Mouse (Mus musculus) spleen, postnatal 10 days (tissue): ENCODE measurements around the gene Mroh2b.

Source experiments
- DNase-seq, 2 experiments: peaks; one replicate each; pipeline ENCODE4 v3.0.0; 2021 to 2022; ENCODE audit warnings: low spot score in 2 of 2

Mroh2b gene

DNA sequence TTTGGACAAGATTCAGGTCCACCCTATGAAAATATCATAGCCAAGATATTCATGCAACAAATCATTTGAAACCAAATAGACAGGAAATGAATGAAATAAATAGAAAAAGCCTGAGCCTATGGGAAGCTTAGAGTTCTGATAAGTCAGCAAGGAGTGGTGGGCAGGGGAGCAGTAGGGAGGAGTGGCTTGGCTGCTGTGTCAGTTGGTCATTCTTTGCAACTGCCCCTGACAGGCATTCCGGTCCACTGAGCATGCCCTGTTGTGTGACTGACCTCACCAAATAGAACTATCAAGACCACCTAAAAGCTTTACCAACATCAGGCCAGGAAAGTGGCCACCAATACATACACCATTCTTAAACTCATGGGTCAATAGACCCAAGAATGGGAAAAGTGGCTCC lies at the start of gene Mroh2b:
Gene Mroh2b, plus strand, starts transcription at position 301 of the 400 bp plus-strand sequence.
- no peak for DNase-seq

DNA sequence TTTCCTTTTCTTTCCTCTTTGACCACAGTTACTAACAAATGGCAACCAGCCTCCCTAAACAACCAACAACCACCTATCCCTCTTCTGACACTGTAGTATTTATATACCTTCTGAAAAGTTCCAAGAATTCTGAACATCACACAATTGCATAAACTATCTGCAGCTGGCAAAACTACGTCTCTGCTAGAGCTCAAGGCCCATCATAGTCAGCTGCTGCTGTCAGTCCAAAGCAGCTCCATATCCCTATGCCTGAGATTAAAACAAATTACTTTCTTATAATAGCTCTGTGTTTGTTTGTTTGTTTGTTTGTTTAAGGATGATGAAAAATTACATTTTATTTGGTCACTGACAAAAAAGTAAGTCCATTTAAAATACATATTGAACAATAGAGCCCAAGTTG lies 48.5 kb upstream of the Mroh2b start:
- DNase-seq: no peak

DNA sequence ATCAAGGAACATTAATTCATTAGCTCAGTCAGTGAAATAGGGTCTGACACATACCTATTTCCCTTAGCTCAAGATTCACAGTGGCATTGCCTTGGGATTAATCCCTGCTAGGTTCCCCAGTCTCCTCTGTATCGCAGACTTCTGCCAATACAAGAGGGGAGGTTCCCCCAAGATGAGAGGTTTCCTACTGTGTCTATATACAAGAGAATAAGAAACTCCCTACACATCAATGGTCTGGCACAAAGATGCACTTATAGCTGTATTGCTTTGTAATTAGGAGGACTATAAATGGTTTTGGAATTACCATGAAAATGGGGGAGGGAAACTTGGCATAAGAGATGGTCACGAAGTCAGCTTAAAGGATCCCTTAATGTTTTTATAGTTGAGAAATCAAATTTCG lies 3.6 kb upstream of the Mroh2b start:
- no peak for DNase-seq

DNA sequence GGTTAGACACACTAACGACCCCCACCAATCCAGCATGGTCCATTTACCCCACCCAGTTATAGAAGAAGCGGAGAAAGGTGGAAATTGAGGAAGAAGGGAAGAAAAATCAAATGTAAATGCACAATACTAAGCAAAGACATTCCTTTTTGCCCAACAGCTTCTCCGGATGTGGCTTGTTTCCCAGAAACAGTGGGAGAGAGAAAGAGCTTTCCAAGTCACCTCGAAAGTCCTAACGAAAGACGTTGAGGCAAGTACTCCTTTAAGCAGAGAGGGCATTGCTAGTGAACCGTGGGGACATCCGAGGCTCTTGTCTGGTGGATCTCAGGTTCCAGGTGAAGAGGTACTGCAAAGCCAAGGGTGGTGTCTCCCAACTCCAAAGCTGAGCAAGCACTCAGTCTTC lies 36.2 kb downstream of the Mroh2b start:
- no peak for DNase-seq

DNA sequence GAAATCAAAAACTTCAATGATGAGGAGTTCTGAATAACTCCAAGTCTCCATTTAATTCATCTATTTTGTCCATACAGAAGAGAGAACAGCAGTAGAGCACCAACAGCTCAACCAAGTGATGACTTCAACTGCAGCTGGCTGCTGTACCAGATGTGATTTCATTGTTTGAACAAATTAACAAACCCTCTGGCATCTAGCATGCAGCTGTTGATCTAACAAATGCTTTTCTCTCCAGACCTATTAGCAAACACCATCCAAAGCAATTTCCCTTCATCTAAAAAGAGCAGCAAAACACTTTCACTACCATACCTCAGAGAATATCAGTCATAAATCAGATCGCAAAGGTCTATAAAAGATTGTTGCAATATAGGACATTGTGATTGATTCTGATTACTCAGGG lies 74.8 kb downstream of the Mroh2b start:
- no peak for DNase-seq

DNA sequence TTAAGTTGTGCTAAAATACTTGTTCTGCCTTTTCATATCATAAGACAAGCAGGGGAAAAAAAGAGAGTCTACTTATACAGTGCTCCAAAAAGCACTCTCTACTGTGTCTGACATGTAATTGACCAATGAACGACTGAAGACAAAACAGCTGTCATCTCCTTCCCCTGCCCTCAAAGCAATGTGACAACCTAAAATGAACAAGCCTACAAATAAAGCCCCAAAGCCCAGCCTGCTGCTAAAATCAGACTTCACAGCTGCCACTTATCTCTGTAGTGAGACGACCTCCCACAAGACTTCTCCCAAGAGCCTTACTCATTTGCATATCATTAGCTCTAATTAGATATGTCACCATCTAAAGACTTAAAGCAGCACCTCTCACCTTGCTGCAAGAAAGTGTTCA lies 104.4 kb downstream of the Mroh2b start:
- no peak for DNase-seq

DNA sequence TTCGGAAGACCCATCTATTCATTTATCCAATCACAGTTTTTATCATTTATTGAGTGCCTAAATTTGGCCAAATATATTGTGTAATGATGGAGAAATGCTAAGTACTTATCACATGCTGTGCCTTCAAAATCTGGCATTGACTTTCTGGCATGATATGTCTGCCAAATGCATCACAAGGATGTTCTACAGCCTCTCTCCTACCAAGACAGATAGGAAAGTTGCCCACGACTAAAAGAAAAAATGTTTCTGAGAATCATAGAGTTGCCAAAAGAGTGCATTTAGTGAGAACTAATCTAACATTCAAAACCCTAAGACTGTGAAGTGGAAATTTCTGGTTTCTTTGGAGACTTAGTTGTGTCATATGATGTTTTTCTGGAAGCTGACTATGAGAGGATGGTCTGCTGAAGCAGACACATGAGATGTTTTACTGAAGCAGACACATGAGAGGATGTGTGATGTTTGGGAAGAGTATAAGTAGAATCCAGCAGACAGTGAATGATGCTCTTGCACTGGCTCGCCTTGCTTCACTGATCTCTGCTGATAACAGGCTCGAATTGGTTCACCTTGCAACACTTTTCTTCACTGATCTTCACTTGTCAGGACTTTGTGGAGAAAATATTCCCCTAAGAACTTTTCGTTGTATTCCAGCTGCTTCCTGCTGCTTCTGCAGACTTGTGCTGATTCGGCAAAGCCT lies 105.1 kb downstream of the Mroh2b start:
- no peak for DNase-seq

DNA sequence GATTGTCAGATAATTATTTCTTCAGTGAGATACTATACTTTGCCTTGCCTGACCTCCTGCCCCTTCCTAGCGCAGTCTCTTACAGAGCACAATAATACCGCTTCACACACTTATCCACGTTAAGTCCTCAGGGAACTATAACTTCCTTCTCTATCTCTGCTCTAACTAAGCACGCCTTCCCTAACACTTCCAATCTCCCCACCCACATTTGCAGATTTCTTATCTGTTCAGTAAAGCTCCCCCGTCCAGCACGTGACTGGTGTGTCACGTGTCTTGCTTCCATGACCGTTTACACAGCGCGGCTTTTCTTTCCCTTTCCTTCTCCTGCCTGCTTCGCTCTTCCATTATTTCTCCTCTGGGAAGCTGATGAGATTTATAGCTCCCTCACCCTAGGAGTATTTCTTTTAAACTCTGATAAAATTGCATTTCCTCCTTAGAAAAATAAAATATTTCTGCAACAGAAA lies 111.1 kb downstream of the Mroh2b start:
- no peak for DNase-seq
